Mouse (Mus musculus): Measurements from ENCODE around the gene Sec11a.

DNA sequence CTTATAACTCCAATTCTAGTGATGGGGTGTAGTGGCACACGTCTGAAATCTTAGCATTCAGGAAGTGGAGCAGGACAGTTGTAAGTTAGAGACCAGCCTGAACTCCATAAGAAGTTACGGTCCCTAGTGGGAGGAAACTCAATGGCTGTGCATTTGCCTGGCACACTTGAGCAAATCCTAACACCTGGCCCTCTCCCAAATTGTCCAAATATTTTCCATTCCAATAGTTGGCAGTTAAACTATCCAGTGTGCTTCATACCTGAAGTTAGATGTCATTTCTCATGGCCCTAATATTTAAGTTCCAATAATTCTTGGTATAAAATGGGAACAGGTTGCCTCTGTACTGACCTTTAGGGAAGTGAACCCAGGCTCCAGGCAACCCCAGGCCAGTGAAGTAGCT is 78.9 kb downstream of the Sec11a start:
- TF ChIP-seq CTCF (IDR thresholded peaks at IDR 0.05; ENCODE audit: control insufficient read depth, insufficient read depth, insufficient read length) (no peak), USF1 (IDR thresholded peaks at IDR 0.05; ENCODE audit: low read depth) (no peak), MYOD1 (IDR thresholded peaks at IDR 0.05; ENCODE audit: control insufficient read depth, insufficient read length, low read depth) (no peak), MAX (IDR thresholded peaks at IDR 0.05) (no peak), MYOG (IDR thresholded peaks at IDR 0.05; ENCODE audit: control insufficient read depth, extremely low read depth, insufficient read length) (no peak), FOSL1 (IDR thresholded peaks at IDR 0.05; ENCODE audit: insufficient read depth, low read length, poor library complexity, severe bottlenecking) (no peak)

Data from C2C12 (cell line).